Mouse (Mus musculus) ES-E14 (cell line): ENCODE measurements around the gene Fgfr1op. TPM values are rescaled to one million over a fixed set of nuclear protein-coding genes. Genes with fewer than 3 reads are reported as not detected.
"Not testable (repeated sequence)": the region's sequence is repeated elsewhere in the genome, so short reads cannot be mapped to it uniquely, and the experiment has no call there.

ENCODE experiments used
- DNase-seq: peaks from one replicate; pipeline ENCODE4 v3.0.0-alpha.2; 2013; ENCODE audit warnings: low read depth, low spot score
- H3K27ac ChIP-seq: 2 replicates; pipeline ENCODE4 v1.5.1; 2012; ENCODE audit warnings: low read depth, mild to moderate bottlenecking, low read length, moderate library complexity, mixed read lengths; ENCODE audit not compliant: poor library complexity, insufficient read depth, severe bottlenecking
- H3K36me3 ChIP-seq: 2 replicates; pipeline ENCODE4 v1.6.1; 2012; ENCODE audit warnings: mild to moderate bottlenecking, low read length, moderate library complexity, mixed read lengths; ENCODE audit not compliant: control insufficient read depth, poor library complexity, insufficient read depth, severe bottlenecking
- H3K4me1 ChIP-seq, 2 experiments: fragments of 150-350 bp in 1 of 2; sonication (generic) in 1 of 2; 2 replicates each; pipeline ENCODE4 v1.6.1; 2012; ENCODE audit warnings: low read length in 2 of 2, mild to moderate bottlenecking in 1 of 2, mixed read lengths in 1 of 2; ENCODE audit not compliant: control insufficient read depth in 2 of 2, insufficient read depth in 2 of 2, poor library complexity in 1 of 2
- H3K4me3 ChIP-seq, 2 experiments: fragments of 150-350 bp in 1 of 2; sonication (generic) in 1 of 2; 2 replicates each; pipeline ENCODE4 v1.5.1; 2012; ENCODE audit warnings: low read length in 2 of 2, low read depth in 1 of 2, mild to moderate bottlenecking in 1 of 2, mixed read lengths in 1 of 2; ENCODE audit not compliant: insufficient read depth in 1 of 2, poor library complexity in 1 of 2, severe bottlenecking in 1 of 2
- H3K9ac ChIP-seq: 2 replicates; pipeline ENCODE4 v1.6.1; 2012; ENCODE audit warnings: low read depth, mild to moderate bottlenecking, low read length, mixed read lengths; ENCODE audit not compliant: poor library complexity, insufficient read depth, severe bottlenecking
- H3K9me3 ChIP-seq: fragments of 150-350 bp; sonication (generic); 2 replicates; pipeline ENCODE4 v1.6.1; 2012; ENCODE audit warnings: low read depth, mild to moderate bottlenecking, low read length; ENCODE audit not compliant: control insufficient read depth, insufficient read depth
- CHD2 ChIP-seq: IDR thresholded peaks from 2 replicates; pipeline ENCODE4 v1.6.1; 2014; ENCODE audit warnings: mild to moderate bottlenecking, low read depth, low read length, inconsistent platforms
- HCFC1 ChIP-seq: IDR thresholded peaks from 2 replicates; pipeline ENCODE4 v1.6.1; 2012; ENCODE audit warnings: low read length, inconsistent platforms, borderline replicate concordance; ENCODE audit not compliant: insufficient read depth
- MAFK ChIP-seq: IDR thresholded peaks from 2 replicates; pipeline ENCODE4 v1.6.1; 2014; ENCODE audit warnings: mild to moderate bottlenecking, low read depth, low read length, inconsistent platforms; ENCODE audit not compliant: insufficient read depth
- ZC3H11A ChIP-seq: IDR thresholded peaks from 2 replicates; pipeline ENCODE4 v1.6.1; 2012; ENCODE audit warnings: low read depth, mild to moderate bottlenecking, inconsistent platforms, low read length, borderline replicate concordance
- ZNF384 ChIP-seq: IDR thresholded peaks from 2 replicates; pipeline ENCODE4 v1.6.1; 2012; ENCODE audit warnings: low read depth, low read length, inconsistent platforms
- in situ Hi-C, 2 experiments: fragments of 600-800 bp; cut with MboI; formaldehyde crosslinking; loops; one replicate each; pipeline ENCODE4 v1.15.1; 2025; ENCODE audit warnings: low sequenced_read_pairs in 2 of 2, inconsistent platforms in 1 of 2; ENCODE audit not compliant: unreplicated experiment in 2 of 2
- total RNA-seq: library from RNA; depleted of rRNA; stranded (reverse); fragments of 300-350 nt; gene quantifications from 2 replicates; pipeline ENCODE4 v1.2.3, GENCODE M21; 2012

Fgfr1op gene
- total RNA-seq, 1 experiment: 32.8 TPM

DNA sequence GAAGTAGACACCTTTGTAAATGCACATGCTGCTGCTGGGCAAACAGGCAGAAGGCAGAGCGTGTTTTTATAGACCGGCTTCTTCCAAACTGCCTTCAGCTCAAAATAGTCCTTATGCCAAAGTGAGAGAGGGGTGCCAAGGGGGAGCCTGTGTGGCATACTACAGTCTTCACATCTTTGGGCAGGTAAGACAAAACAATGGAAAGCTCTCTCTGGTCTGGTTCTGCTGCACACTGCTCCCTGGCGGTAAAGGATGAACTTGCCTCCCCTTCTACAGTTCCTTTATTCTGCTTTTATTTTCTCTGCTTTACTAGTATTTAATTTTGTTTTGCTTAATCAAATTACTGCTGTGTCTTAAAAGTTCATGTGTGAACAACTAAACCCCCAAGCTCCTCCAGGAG is 4.3 kb upstream of the Fgfr1op start:
- H3K27ac ChIP-seq, in situ Hi-C loops, DNase-seq, H3K9ac ChIP-seq, H3K36me3 ChIP-seq, H3K9me3 ChIP-seq, H3K4me1 ChIP-seq, H3K4me3 ChIP-seq: not testable (repeated sequence)

DNA sequence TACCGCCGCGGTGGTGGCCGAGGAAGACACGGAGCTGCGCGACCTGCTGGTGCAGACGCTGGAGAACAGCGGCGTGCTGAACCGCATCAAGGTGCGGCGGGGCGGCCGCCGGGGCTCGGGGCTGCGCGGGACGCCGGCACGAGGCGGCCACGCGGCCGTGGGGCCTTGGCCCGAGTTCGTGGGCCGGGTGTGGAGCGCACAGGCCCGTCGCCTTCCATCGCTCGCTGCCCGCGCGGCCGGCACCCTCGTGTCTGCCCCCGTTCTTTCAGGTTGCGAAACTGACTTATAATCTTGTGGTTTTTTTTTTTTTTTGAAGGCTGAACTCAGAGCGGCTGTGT is 276 bp downstream of the Fgfr1op start:
- DNase-seq, H3K4me1 ChIP-seq, H3K9me3 ChIP-seq, in situ Hi-C loops: not testable (repeated sequence)
- peaks cover 11% of the 10 kb centered on the region for H3K36me3 ChIP-seq
- H3K9ac ChIP-seq: peak overlapping the region; percentile 97
- H3K27ac ChIP-seq: peak overlapping the region; percentile 81
- peak overlapping the region; percentile 95 to 96 for H3K4me3 ChIP-seq

DNA sequence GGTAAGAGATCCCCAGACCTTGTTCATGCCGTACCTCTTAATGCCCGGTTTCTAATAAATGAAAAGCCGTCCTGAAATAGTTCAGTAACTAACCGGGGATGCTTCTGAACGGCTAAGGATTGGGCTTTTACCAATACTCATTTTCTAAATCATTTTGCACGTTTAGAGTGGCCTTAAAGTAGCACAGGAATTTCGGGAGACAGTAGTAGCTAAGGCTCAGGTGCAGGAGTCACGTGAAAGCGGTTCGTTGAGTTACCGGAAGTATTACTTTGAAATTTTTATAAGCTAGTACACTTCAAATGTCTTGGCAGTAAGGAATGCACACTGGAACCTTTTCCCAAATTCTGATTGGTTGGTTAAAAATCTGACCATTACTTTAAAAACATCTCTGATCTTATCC is 676 bp downstream of the Fgfr1op start:
- Histone ChIP-seq H3K36me3 (peaks cover 12% of the 10 kb centered on the region), H3K9ac (peak overlapping the region; percentile 97; the same call in 1 of the 2 replicates), H3K4me3 (peak overlapping the region; percentile 95 to 96)
- H3K27ac ChIP-seq, DNase-seq, in situ Hi-C loops, H3K4me1 ChIP-seq, H3K9me3 ChIP-seq: not testable (repeated sequence)

DNA sequence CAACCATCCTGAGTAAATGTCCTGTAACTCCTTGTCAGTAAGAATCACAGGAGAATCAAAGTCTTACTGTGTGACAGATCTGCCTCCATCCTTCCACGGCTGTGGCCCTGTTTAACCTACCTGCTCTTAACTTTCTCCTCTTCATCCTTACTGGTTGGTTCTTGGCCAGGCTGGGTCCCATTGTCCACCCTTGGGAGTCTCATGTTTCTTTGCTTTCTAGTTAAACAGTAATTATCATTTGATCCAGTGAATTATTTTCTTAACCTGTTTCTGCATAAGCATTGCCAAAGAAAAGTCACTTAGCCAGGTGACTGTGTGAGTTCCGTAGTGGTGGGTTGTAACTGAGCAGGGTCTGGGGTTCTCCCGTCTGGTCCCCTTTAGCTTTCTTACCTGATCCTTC is 1.2 kb downstream of the Fgfr1op start:
- H3K27ac ChIP-seq, H3K4me1 ChIP-seq, H3K9me3 ChIP-seq, in situ Hi-C loops, DNase-seq, H3K9ac ChIP-seq: not testable (repeated sequence)
- Histone ChIP-seq H3K36me3 (peaks cover 15% of the 10 kb centered on the region), H3K4me3 (peak overlapping the region; percentile 95 to 96)

DNA sequence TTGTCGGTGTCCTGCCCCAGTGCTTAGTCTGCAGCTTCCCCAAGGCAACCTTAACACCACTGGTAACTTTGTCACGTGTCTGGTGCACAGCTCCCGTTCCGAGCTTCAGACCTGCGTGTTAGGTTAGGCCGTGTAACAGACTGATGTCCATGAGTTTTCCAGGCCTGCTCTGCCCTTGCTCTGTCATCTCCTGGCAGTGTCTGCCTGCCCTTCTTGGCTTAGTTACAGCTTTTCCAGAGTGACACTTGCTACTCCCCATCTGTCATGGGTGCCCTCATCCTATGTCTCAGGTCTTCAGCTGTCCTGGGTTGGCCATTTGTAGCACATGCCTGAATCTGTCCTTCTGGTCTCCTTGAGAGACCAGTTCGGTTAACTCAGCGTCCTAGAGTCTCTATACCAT is 2.1 kb downstream of the Fgfr1op start:
- in situ Hi-C loops, H3K4me1 ChIP-seq, DNase-seq, H3K9me3 ChIP-seq, H3K27ac ChIP-seq, H3K9ac ChIP-seq, H3K4me3 ChIP-seq: not testable (repeated sequence)
- H3K36me3 ChIP-seq: peaks cover 17% of the 10 kb centered on the region

DNA sequence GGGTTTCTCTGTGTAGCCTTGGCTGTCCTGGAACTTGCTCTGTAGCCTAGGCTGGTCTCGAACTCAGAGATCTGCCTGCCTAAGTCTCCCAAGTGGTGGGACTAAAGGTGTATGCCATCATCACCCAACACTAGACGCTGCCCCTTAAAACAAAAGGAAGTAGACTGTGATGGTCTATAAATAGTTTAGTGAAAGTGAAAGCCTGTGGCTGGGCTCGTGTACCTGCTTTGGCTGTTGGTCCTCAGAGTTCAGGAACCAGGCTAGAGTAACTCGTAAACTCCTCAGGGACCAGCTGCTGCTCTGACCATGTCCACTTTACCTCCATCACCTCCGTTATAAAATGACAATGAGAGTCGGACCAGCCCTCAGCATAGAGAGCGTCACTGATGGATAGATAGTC is 5.0 kb downstream of the Fgfr1op start:
- no peak overlapping the region for H3K27ac ChIP-seq
- H3K9ac ChIP-seq: no peak overlapping the region
- peaks cover 31% of the 10 kb centered on the region for H3K36me3 ChIP-seq
- in situ Hi-C loops: no loop called here
- no peaks in the 10 kb centered on the region for H3K9me3 ChIP-seq
- TF ChIP-seq ZNF384 (no peak), ZC3H11A (no peak), HCFC1 (no peak), MAFK (no peak), CHD2 (no peak)
- peaks cover 0 to 2% of the 10 kb centered on the region in 2 experiments; a peak in 1 of 4 replicates for H3K4me1 ChIP-seq
- H3K4me3 ChIP-seq: no peak overlapping the region
- DNase-seq: no peak
